Mouse (Mus musculus): ENCODE measurements at regions not wholly inside any gene's neighbourhood (a gene's known extent, or its start where the extent isn't known, plus 50 kb on each side); places are given as distances from the start of the nearest gene placed in this dataset.

DNA sequence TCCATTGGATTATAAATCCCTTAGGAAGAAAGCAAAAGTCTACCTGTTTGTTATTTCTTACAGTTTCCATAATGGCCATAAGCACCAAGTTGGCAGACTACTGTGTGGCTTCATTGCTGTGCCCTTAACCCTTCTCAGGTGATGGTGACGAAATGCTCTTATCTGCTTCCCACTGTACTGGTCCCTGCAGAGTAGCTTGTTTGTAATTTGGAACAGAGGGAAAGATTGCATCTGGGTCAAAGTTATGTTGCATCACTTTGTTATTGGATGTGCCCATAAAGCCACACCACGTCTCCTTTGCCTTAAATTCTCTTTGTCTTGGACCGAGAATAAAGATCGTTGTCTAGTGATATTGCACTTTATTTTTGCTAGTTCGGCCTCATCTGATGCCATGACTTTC, 615.9 kb downstream of the Nfib start:
- DNase-seq = no peak

DNA sequence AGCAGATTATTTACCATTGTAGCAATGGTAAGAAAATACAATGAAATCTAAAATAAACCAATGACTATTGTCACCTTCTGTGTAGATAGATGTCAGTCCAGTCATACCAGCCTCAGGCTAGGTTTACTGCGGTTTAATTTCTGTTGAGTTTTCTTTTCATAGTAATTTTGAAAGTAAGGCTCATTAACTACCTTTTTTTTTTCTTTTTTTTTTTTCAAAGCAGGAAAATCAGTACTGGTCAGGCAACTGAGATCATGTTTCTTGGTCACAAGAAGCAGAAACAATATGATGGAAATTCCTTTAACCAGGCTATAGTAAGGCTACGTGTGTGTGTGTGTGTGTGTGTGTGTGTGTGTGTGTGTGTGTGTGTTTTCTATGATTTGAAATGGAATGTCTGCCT, 622.0 kb downstream of the Nfib start:
- no peak for DNase-seq

DNA sequence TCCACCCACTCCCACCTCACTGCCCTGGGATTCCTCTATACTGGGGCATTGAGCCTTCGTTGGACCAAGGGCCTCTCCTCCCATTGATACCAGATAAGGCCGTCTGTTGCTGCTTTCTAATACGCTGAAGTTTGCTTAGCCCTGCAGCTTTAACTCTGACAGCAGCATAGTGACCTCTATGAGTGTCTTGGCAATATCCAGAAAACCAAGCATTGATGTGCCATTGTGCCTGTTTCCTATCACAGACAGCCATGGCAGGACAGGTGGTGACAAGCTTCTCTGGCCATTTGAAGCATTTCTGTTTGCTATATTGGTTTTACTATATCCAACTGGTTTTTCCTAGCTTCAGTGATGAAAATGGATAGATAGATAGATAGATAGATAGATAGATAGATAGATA, 625.4 kb upstream of the Mpdz start:
- no peak for DNase-seq

DNA sequence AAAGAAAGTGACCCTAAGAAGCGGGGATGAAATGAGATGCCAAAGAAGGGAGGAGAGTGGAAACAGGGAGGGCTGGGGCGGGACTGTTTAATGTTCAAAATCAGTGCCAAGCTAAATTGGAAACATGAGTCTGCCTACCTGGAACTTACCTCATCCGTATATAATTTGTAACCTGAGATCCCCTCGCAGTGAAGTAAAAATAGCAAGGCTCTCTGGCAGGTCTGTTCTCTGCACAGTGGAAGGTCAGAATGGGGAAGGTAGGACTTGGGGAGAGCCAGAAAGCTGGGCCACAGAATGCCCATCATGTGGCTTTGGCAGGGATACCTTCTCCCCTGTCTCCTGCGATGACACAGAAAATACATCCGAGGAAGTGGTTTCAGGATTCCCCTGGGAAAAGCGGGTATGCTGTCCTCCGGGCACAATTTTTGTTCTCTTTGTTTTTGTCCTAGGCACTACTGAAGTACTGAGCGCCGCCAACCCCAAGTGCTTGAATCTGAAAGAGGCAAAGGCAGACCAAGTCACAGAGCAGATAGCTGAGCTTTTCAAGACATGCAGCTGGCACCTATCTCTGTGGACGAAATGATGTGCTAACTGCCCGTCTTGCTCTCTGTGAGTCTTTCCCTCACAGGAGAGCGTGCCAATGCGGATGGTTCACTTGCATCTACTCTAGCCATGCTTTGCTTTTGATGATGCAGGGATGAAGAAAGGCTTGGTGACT, 623.2 kb upstream of the Mpdz start:
- DNase-seq = no peak

- no peak for DNase-seq
Observed at GRCm38 (mm10) chr4:82062726-82063125, 620.1 kb upstream of the Mpdz start.

- DNase-seq = no peak
Observed at GRCm38 (mm10) chr4:82056671-82057070, 614.1 kb upstream of the Mpdz start.

GRCm38 (mm10) chr4:82048171-82048570, 605.6 kb upstream of the Mpdz start:
- no peak for DNase-seq

DNA sequence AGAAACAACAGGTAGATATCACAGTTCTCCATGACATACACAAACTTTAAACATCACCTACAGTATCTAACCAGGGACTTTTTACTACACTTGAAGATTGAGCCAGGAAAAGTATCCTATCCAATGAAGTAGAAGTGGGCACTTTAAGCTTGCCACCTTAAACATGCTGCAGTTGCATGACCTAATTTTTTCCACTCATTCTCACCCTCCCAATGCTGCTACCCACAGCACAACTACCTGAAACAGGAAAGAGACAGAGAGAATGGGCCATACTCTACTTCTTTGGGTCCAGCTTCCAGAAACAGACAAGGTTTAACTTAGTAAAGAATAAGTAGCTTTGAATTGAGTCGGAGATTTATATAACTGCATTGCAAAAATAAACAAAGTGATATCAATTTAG, 594.9 kb upstream of the Mpdz start:
- DNase-seq = no peak

DNA sequence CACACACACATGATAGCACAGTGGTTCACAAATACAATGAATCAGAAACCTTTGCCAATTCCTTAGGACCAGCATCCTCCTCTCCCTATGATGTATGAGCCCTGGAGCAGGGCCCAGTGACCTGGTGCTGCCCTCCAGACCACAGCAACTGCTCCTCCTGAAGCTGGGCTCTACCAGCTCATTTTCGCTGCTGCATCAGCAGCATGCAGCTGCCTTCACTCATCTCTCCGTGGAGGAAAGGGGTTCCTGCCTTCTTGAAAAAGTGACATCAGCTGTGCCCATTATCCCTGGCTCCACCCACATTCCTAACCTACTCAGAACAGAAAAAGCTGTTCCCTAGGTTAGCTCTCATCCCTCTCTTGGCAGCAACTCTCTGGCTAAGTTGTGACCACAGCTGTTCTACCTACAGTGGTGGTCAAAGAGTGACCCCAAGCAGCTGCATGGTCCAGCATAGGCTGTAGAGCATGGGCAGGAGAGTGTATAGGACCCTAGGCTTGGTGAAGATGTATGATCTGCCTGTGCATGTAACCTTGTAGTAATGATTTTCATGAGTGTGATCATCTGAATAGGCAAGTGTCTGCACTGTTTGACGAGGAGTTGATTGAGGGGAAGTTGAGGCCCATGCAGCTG, 592.6 kb upstream of the Mpdz start:
- peak; percentile 19 to 44 for DNase-seq

- no peak for DNase-seq
Observed at GRCm38 (mm10) chr4:82029237-82029636, 586.6 kb upstream of the Mpdz start.

- DNase-seq = no peak
Observed at GRCm38 (mm10) chr4:82027447-82027881, 584.8 kb upstream of the Mpdz start.

DNA sequence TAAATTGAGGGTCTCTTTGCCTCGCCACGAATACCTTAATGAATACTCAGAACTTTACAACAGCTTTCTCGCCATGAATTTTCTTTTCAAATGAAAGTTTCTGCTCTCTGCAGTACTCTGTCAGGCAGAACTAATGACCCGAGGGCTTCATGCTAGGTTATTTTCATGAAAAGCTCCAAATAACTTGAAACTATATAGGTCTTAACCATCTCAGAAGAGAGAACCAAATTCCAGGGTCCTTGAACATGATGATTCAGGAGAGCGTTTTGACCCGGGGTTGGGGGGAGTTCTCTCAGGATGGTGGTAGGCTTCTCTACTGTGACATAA, 558.8 kb upstream of the Mpdz start:
- no peak for DNase-seq

GRCm38 (mm10) chr4:82000590-82001405, 558.2 kb upstream of the Mpdz start:
- DNase-seq = no peak

GRCm38 (mm10) chr4:81999654-82000314, 557.2 kb upstream of the Mpdz start:
- DNase-seq = no peak

GRCm38 (mm10) chr4:81999093-81999492, 556.5 kb upstream of the Mpdz start:
- DNase-seq = no peak

- no peak for DNase-seq
Observed at GRCm38 (mm10) chr4:81996445-81996844, 553.8 kb upstream of the Mpdz start.

- no peak for DNase-seq
Observed at GRCm38 (mm10) chr4:81995243-81995642, 552.6 kb upstream of the Mpdz start.

GRCm38 (mm10) chr4:81988796-81989195, 546.2 kb upstream of the Mpdz start:
- no peak for DNase-seq

DNA sequence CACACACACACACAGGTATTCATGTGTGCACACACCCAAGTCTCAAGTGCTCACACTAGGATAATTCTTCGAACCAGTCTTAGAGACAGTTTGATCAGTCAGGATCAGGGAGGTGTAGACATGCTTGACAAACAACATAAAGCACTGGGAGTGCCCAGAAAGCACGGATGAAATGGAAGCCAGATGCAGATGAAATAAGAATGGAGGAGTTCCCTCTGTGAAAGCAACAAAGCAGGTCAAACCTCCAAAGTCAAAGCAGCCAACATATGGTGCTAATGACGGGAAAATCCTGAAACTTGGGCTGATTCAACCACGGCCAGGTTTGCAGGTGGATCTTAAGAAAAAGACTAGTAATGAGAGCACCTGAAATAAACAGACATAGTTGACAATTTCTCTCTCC, 544.0 kb upstream of the Mpdz start:
- DNase-seq = no peak

DNA sequence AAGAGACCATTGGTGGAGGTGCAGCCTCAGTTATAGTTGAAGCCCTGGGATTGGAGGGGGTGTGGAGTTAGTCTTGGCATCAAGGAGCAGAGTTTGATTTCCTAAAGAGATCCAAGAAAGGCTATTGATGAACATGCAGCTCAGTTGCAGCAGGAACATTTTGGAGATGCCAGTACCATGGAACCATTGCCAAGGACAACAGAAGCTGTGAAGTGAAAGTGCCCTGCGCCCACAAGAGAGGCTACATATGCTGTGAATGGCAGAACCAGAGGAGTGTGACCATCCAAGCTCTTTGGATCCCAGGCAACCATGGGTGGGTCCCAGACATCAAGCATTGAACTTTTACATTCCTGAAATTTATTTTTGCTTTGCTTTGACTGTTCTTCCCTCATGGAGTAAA, 539.2 kb upstream of the Mpdz start:
- no peak for DNase-seq

GRCm38 (mm10) chr4:81970472-81970871, 527.9 kb upstream of the Mpdz start:
- DNase-seq = peak in 1 of 2 experiments; percentile 19

- no peak for DNase-seq
Observed at GRCm38 (mm10) chr4:81969621-81970115, 527.1 kb upstream of the Mpdz start.
